Mouse (Mus musculus): ENCODE data around the gene Filip1.

GRCm38 (mm10) chr9:79892183-79892582, 120.5 kb downstream of the Filip1 start:
- TF ChIP-seq CTCF (IDR thresholded peaks at IDR 0.05): no peak
- no peak for TF ChIP-seq EP300 (IDR thresholded peaks at IDR 0.05)
